Mouse (Mus musculus): ENCODE measurements around the gene Sobp. TPM values are rescaled to one million over a fixed set of nuclear protein-coding genes. Genes with fewer than 3 reads are reported as not detected.

Gene Sobp
- total RNA-seq (2017), result not detected in 2 replicates

- ATAC-seq (replicated peaks in 1 of 2; ENCODE audit: insufficient read depth in 1 of 2, low FRiP score in 2 of 2, low TSS enrichment in 1 of 2, low read depth in 1 of 2, poor library complexity in 2 of 2, severe bottlenecking in 2 of 2), result peak in 1 of 2 experiments; percentile 18; a peak in 1 of 4 replicates
These were observed at the start of gene Sobp, which contains the start of gene 9030612E09Rik for GRCm38 (mm10) chr10:43174326-43175155. Gene Sobp (minus strand): TSS chr10:43174530. Gene 9030612E09Rik (plus strand): TSS chr10:43174704.

GRCm38 (mm10) chr10:43223391-43223790, 49.1 kb upstream of the Sobp start:
- no peak for ATAC-seq (replicated peaks in 1 of 2; ENCODE audit: insufficient read depth in 1 of 2, low FRiP score in 2 of 2, low TSS enrichment in 1 of 2, low read depth in 1 of 2, poor library complexity in 2 of 2, severe bottlenecking in 2 of 2)

- peak; percentile 20 to 22; a peak in 3 of 4 replicates for ATAC-seq (replicated peaks in 1 of 2; ENCODE audit: insufficient read depth in 1 of 2, low FRiP score in 2 of 2, low TSS enrichment in 1 of 2, low read depth in 1 of 2, poor library complexity in 2 of 2, severe bottlenecking in 2 of 2)
These were observed 47.3 kb upstream of the Sobp start for GRCm38 (mm10) chr10:43221659-43222058.

- peak; percentile 98 to 100 for ATAC-seq (replicated peaks in 1 of 2; ENCODE audit: insufficient read depth in 1 of 2, low FRiP score in 2 of 2, low TSS enrichment in 1 of 2, low read depth in 1 of 2, poor library complexity in 2 of 2, severe bottlenecking in 2 of 2)
These were observed 46.7 kb upstream of the Sobp start, which contains the start of gene Pdss2 for GRCm38 (mm10) chr10:43220910-43221625. Gene Pdss2 (plus strand): TSS chr10:43221486.

GRCm38 (mm10) chr10:43220479-43220878, 46.1 kb upstream of the Sobp start:
- ATAC-seq (replicated peaks in 1 of 2; ENCODE audit: insufficient read depth in 1 of 2, low FRiP score in 2 of 2, low TSS enrichment in 1 of 2, low read depth in 1 of 2, poor library complexity in 2 of 2, severe bottlenecking in 2 of 2), result peak; percentile 6 to 12; a peak in 1 of 4 replicates

- no peak for ATAC-seq (replicated peaks in 1 of 2; ENCODE audit: insufficient read depth in 1 of 2, low FRiP score in 2 of 2, low TSS enrichment in 1 of 2, low read depth in 1 of 2, poor library complexity in 2 of 2, severe bottlenecking in 2 of 2)
These were observed 43.1 kb upstream of the Sobp start for GRCm38 (mm10) chr10:43217361-43217900.

- 0 out of 4 replicates have a peak, but pooled peaks of 1 of the 2 experiments have one; percentile 17 for ATAC-seq (replicated peaks in 1 of 2; ENCODE audit: insufficient read depth in 1 of 2, low FRiP score in 2 of 2, low TSS enrichment in 1 of 2, low read depth in 1 of 2, poor library complexity in 2 of 2, severe bottlenecking in 2 of 2)
These were observed 37.5 kb upstream of the Sobp start for GRCm38 (mm10) chr10:43211866-43212265.

GRCm38 (mm10) chr10:43203865-43204264, 29.5 kb upstream of the Sobp start:
- ATAC-seq (replicated peaks in 1 of 2; ENCODE audit: insufficient read depth in 1 of 2, low FRiP score in 2 of 2, low TSS enrichment in 1 of 2, low read depth in 1 of 2, poor library complexity in 2 of 2, severe bottlenecking in 2 of 2), result no peak

- no peak for ATAC-seq (replicated peaks in 1 of 2; ENCODE audit: insufficient read depth in 1 of 2, low FRiP score in 2 of 2, low TSS enrichment in 1 of 2, low read depth in 1 of 2, poor library complexity in 2 of 2, severe bottlenecking in 2 of 2)
These were observed 25.9 kb upstream of the Sobp start for GRCm38 (mm10) chr10:43200206-43200605.

GRCm38 (mm10) chr10:43180313-43180912, 6.1 kb upstream of the Sobp start:
- ATAC-seq (replicated peaks in 1 of 2; ENCODE audit: insufficient read depth in 1 of 2, low FRiP score in 2 of 2, low TSS enrichment in 1 of 2, low read depth in 1 of 2, poor library complexity in 2 of 2, severe bottlenecking in 2 of 2), result no peak

- ATAC-seq (replicated peaks in 1 of 2; ENCODE audit: insufficient read depth in 1 of 2, low FRiP score in 2 of 2, low TSS enrichment in 1 of 2, low read depth in 1 of 2, poor library complexity in 2 of 2, severe bottlenecking in 2 of 2), result 0 out of 4 replicates have a peak, but pooled peaks of 1 of the 2 experiments have one; percentile 6
These were observed 849 bp upstream of the Sobp start for GRCm38 (mm10) chr10:43175156-43175601.

- no peak for ATAC-seq (replicated peaks in 1 of 2; ENCODE audit: insufficient read depth in 1 of 2, low FRiP score in 2 of 2, low TSS enrichment in 1 of 2, low read depth in 1 of 2, poor library complexity in 2 of 2, severe bottlenecking in 2 of 2)
These were observed 453 bp downstream of the Sobp start for GRCm38 (mm10) chr10:43173828-43174325.

- no peak for ATAC-seq (replicated peaks in 1 of 2; ENCODE audit: insufficient read depth in 1 of 2, low FRiP score in 2 of 2, low TSS enrichment in 1 of 2, low read depth in 1 of 2, poor library complexity in 2 of 2, severe bottlenecking in 2 of 2)
These were observed 1.0 kb downstream of the Sobp start for GRCm38 (mm10) chr10:43173141-43173827.

- ATAC-seq (replicated peaks in 1 of 2; ENCODE audit: insufficient read depth in 1 of 2, low FRiP score in 2 of 2, low TSS enrichment in 1 of 2, low read depth in 1 of 2, poor library complexity in 2 of 2, severe bottlenecking in 2 of 2), result no peak
These were observed 1.8 kb downstream of the Sobp start for GRCm38 (mm10) chr10:43172554-43172953.

GRCm38 (mm10) chr10:43172066-43172465, 2.3 kb downstream of the Sobp start:
- no peak for ATAC-seq (replicated peaks in 1 of 2; ENCODE audit: insufficient read depth in 1 of 2, low FRiP score in 2 of 2, low TSS enrichment in 1 of 2, low read depth in 1 of 2, poor library complexity in 2 of 2, severe bottlenecking in 2 of 2)

GRCm38 (mm10) chr10:43171106-43171505, 3.2 kb downstream of the Sobp start:
- ATAC-seq (replicated peaks in 1 of 2; ENCODE audit: insufficient read depth in 1 of 2, low FRiP score in 2 of 2, low TSS enrichment in 1 of 2, low read depth in 1 of 2, poor library complexity in 2 of 2, severe bottlenecking in 2 of 2), result no peak

- no peak for ATAC-seq (replicated peaks in 1 of 2; ENCODE audit: insufficient read depth in 1 of 2, low FRiP score in 2 of 2, low TSS enrichment in 1 of 2, low read depth in 1 of 2, poor library complexity in 2 of 2, severe bottlenecking in 2 of 2)
These were observed 5.5 kb downstream of the Sobp start for GRCm38 (mm10) chr10:43168847-43169246.

Data from hematopoietic stem cell, adult 5-6 weeks (primary cell).